Mouse (Mus musculus) limb, embryonic 12.5 days (tissue): ENCODE measurements around the gene Rcn3. TPM values are rescaled to one million over a fixed set of nuclear protein-coding genes. Genes with fewer than 3 reads are reported as not detected.
A peak's percentile ranks its signal among the peaks of the same experiment; 100 is the strongest.

Experiments
- ATAC-seq: fragments of 200-750 bp; cut with Nextera tagmentation; 2 replicates; pipeline ENCODE4 v1.8.0; 2017; ENCODE audit warnings: low read depth, moderate TSS enrichment; ENCODE audit not compliant: insufficient number of reproducible peaks, insufficient read depth, low FRiP score, low TSS enrichment
- H3K27ac ChIP-seq: fragments of 300-500 bp; sonication (generic); 2 replicates; pipeline ENCODE4 v1.5.1; 2016; ENCODE audit warnings: mild to moderate bottlenecking, moderate library complexity
- H3K27me3 ChIP-seq: fragments of 300-500 bp; sonication (generic); 2 replicates; pipeline ENCODE4 v1.6.1; 2016; ENCODE audit warnings: mild to moderate bottlenecking, moderate library complexity
- H3K36me3 ChIP-seq: fragments of 300-500 bp; sonication (generic); 2 replicates; pipeline ENCODE4 v1.6.1; 2016; ENCODE audit warnings: mild to moderate bottlenecking, moderate library complexity
- H3K4me1 ChIP-seq: fragments of 300-500 bp; sonication (generic); replicated peaks from 2 replicates; pipeline ENCODE4 v1.6.1; 2016
- H3K4me2 ChIP-seq: fragments of 300-500 bp; sonication (generic); 2 replicates; pipeline ENCODE4 v1.6.1; 2016; ENCODE audit warnings: mild to moderate bottlenecking, moderate library complexity
- H3K4me3 ChIP-seq: fragments of 300-500 bp; sonication (generic); replicated peaks from 2 replicates; pipeline ENCODE4 v1.5.1; 2016; ENCODE audit warnings: mild to moderate bottlenecking
- H3K9ac ChIP-seq: fragments of 300-500 bp; sonication (generic); replicated peaks from 2 replicates; pipeline ENCODE4 v1.6.1; 2016; ENCODE audit warnings: mild to moderate bottlenecking, moderate library complexity
- H3K9me3 ChIP-seq: fragments of 300-500 bp; sonication (generic); 2 replicates; pipeline ENCODE4 v1.6.1; 2016; ENCODE audit warnings: mild to moderate bottlenecking, moderate library complexity
- WGBS: fragments of 180-500 bp; shearing (Covaris S2); methylation state at CpG from one replicate; pipeline ENCODE4 v1.1.7; 2016; 5-methylcytosine and 5-hydroxymethylcytosine counted together
- polyA plus RNA-seq: library from polyadenylated mRNA; unstranded; fragments of >200 nt; fragmentation: Nextera tagmentation; extraction: Ambion mirVana; gene quantifications from 2 replicates; pipeline ENCODE4 v1.2.1, GENCODE M21; 2016

Gene Rcn3
- polyA plus RNA-seq, 1 experiment from 2014 or later, result 261 TPM

DNA sequence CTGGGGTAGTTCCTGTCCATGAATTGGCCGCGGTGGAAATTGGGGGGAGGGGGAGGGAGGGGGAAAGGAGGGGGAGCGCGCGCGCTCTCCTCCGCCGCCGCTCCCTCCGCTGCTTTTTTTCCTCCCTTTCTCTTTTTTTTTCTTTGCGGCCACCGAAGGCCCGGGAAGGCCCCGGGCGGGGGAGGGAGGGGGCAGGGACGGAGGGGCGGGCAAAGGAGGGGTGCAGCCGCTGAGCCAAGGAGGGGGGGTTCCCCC, 39.2 kb downstream of the Rcn3 start, which contains the start of gene Prr12:
Gene Prr12, minus strand, starts transcription at position 20 of the 255 bp plus-strand sequence.
- H3K27ac ChIP-seq, result peak within 1 kb of the TSS; percentile 99
- peak within 1 kb of the TSS; percentile 92 for H3K9ac ChIP-seq
- peaks cover 31% of the 10 kb centered on the region for H3K36me3 ChIP-seq
- H3K9me3 ChIP-seq, result no peaks in the 10 kb centered on the region
- ATAC-seq, result no peak
- 3% methylated on average over 5 of the region's 18 CpGs for WGBS
- no peaks in the 10 kb centered on the region for H3K27me3 ChIP-seq
- H3K4me1 ChIP-seq, result peaks cover 21% of the 10 kb centered on the region
- peak within 1 kb of the TSS; percentile 97 for H3K4me2 ChIP-seq
- H3K4me3 ChIP-seq, result peak within 1 kb of the TSS; percentile 86

DNA sequence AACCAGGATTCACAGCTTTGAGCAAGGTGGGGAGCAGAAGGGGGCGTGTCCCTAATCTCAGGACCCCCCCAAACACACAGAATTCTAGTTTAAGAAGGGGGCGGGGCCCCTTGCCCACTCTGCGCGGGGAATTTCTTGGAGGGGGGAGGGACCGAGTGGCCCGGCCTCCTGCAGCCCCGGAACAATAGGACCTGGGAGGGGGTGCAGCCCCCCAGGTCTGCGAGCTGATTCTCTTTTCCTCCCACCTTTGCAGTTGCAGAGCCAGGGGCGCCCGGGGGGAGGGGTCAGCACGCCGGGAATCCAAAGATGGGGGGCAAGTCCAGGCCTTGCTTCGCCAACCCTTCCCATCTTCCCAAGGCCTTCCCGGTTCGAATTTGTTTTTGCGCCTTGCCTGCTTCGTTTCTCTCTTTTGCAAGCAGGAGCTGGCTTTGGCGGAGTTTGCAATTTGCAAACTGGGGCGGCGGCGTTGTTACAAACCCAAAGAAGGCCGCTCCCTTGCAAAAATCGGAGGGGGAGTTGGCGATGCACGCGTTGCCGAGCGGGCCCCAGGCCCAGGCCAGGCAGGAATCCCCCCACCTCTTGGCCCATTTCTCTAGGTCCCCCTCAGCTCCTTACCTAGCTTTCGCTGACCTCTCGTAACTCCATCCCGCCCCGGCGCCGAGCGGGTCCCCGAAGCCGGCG, 39.7 kb downstream of the Rcn3 start:
- Histone ChIP-seq H3K4me1 (peaks cover 21% of the 10 kb centered on the region), H3K36me3 (peaks cover 36% of the 10 kb centered on the region), H3K4me3 (peak overlapping the region; percentile 86), H3K27ac (peak overlapping the region; percentile 99), H3K4me2 (peak overlapping the region; percentile 97), H3K27me3 (no peaks in the 10 kb centered on the region), H3K9me3 (no peaks in the 10 kb centered on the region), H3K9ac (peak overlapping the region; percentile 92)
- 2% methylated on average over 38 of the region's 38 CpGs for WGBS
- no peak for ATAC-seq

DNA sequence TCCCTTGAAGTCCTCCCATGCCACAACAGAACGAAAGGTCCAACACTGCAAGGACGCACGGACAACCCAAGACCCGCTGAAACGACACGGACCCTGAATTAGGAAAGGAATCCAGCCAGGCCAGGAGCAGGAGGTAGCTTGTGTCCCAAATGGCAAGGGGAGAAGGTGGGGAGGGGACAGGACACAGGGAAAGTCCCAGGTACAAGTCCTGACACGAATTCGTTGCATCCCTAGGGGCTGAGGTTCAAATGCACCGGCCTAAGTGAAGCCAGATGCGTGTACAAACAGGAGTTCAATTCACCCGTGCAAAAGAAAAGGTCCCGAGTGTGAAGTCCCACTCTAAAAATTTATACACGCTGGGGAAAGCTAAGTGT, 40.4 kb downstream of the Rcn3 start:
- H3K27ac ChIP-seq, result peak overlapping the region; percentile 99
- 2% methylated on average over 13 of the region's 13 CpGs for WGBS
- H3K36me3 ChIP-seq, result peaks cover 43% of the 10 kb centered on the region
- H3K27me3 ChIP-seq, result no peaks in the 10 kb centered on the region
- peak overlapping the region; percentile 92 for H3K9ac ChIP-seq
- H3K4me1 ChIP-seq, result peaks cover 23% of the 10 kb centered on the region
- peak overlapping the region; percentile 86 for H3K4me3 ChIP-seq
- no peak for ATAC-seq
- H3K4me2 ChIP-seq, result peak overlapping the region; percentile 97
- H3K9me3 ChIP-seq, result no peaks in the 10 kb centered on the region

DNA sequence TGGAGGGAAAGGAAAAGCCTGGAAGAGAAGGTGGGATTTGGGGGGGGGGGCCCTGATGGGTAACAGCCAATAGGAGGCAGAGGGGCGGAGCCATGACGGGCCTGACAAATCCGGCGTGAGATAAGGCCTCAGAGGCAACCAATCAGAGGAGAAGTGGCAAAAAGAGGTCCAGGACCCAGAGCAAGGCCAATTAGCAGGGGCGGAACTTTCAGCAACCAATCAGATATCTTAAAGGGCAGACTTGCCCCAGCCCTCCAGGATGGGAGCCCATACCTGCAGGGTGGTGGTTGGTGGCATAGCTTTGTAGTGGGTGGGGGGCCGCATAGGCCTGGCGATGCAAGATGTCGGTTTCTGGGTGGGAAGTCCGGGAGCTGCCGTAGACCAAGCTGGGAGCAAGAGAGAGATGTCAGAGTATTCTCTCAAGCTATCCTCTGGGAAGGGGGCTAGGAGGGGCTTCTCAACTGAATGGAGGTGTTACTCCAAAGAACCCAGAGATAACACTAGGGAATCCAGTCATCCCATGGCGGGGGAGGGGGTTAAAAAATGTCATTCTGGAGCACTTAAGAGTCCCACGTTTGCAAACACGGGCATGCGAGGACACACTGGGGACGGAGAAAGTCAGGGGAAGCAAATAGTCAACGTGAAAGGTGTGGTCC, 40.9 kb downstream of the Rcn3 start:
- Histone ChIP-seq H3K9ac (peak overlapping the region; percentile 92), H3K9me3 (no peaks in the 10 kb centered on the region), H3K27me3 (no peaks in the 10 kb centered on the region), H3K4me2 (peak overlapping the region; percentile 97), H3K27ac (peak overlapping the region; percentile 99), H3K4me1 (peaks cover 23% of the 10 kb centered on the region), H3K4me3 (peak overlapping the region; percentile 86), H3K36me3 (peaks cover 48% of the 10 kb centered on the region)
- WGBS, result 3% methylated on average over 15 of the region's 16 CpGs
- ATAC-seq, result no peak

DNA sequence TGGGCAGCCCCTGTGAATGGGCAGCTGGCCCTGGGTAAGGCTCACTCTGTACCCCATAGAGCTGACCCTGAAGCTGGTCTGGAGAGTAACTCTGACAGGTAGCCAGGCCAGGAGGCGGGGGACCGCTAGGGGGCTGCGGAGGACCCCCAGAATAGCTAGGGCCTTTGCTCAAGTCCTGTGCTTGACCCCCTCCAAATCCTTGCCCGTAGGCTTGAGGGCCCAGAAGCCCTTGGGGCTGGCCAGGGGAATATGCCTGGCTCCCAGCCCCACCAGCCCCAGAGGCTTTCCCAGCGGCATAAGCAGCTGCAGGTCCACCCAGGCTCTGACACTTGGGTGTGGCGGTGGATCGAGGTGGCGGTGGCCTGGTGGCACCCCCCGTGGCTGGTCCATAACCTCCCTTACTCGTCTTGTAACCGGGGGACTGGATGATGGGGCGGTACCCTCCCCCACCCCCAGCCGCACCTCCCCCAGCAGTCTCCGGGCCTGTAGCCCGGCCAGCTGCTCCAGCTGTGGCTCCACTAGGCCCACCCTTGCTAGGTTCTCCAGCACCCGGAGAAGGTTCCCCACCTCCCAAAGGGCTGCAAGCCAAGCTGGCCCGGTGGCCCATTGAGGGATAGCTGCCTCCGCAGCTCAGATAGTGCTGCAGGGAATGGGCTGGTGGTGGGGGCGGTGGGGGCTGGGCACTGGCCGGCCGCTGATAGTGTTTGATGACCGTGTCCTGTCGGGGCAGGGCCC, 42.9 kb downstream of the Rcn3 start:
- Histone ChIP-seq H3K4me1 (peaks cover 20% of the 10 kb centered on the region), H3K36me3 (peaks cover 68% of the 10 kb centered on the region), H3K27ac (no peak overlapping the region), H3K27me3 (no peaks in the 10 kb centered on the region), H3K4me2 (no peak overlapping the region), H3K4me3 (0 out of 2 replicates have a peak overlapping the region, but pooled peaks have one; percentile 3), H3K9ac (no peak overlapping the region), H3K9me3 (no peaks in the 10 kb centered on the region)
- no peak for ATAC-seq
- WGBS, result 97% methylated on average over 23 of the region's 23 CpGs

DNA sequence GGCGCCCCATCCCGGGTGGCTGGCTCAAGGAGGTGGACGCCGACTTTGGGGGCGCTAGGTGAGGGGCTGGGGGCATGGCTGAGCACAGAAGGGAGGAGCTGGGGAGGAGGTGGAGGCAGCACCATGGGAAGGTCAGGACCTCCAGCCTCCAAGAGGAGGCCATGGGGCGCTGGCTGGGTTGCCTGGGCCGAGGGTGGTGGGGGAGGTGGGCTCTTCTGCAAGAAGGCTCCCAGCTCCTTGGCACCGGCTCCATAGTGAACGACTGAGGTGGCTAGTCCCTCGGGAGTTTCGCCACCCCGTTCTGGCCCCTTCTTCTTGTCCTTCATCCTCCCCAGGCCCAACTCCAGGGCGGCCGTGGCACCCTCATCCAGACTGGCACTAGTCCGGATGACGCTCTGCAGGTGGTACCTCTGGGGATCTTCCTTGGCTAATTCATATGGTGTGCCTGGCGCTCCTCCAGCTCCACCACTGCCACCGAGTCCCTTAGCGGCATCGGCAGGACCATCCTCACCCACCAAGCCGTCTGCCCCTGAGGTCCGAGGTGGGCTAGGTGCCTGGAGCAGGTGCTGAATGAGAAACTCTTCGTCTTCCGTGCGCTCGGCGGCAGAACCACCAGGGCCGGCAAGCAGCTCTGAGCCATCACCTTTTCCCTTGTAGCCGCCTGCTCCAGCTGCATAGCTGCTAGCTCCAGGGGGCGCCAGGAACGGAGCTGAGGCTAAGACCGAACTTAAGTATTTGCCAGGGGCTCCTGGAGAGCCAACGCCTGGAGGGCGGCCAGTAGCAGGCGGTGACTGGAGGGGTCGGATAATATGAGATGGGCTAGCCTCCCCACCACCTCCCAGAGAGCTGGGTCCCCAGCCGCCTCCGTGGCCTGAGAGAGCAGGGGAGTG, 43.8 kb downstream of the Rcn3 start:
- no peak for ATAC-seq
- H3K27me3 ChIP-seq, result no peaks in the 10 kb centered on the region
- H3K4me2 ChIP-seq, result no peak overlapping the region
- H3K4me1 ChIP-seq, result peaks cover 20% of the 10 kb centered on the region
- H3K4me3 ChIP-seq, result no peak overlapping the region
- no peak overlapping the region for H3K27ac ChIP-seq
- peaks cover 77% of the 10 kb centered on the region for H3K36me3 ChIP-seq
- WGBS, result 94% methylated on average over 38 of the region's 38 CpGs
- H3K9ac ChIP-seq, result no peak overlapping the region
- no peaks in the 10 kb centered on the region for H3K9me3 ChIP-seq

DNA sequence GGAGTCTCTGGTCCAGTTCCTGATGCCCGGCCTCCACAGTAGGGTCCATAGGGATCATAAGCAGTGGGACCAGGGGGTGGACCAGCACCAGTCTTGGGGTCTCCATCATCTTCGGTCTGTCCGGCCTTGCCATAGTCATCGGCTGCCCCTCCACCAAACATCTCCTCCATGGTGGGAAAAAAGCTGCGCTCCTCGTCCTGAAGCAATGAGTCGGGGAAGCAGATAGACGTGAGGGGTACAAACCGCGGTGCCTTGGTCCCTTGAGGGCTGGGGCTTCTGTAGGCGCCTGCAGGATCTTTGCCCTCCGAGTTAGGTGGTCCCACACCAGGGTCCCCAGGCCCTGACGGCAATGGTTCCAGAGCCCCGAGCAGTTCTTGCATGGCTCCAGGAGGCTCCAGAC, 44.5 kb downstream of the Rcn3 start:
- no peak for ATAC-seq
- peaks cover 84% of the 10 kb centered on the region for H3K36me3 ChIP-seq
- H3K4me2 ChIP-seq, result no peak overlapping the region
- 96% methylated on average over 14 of the region's 14 CpGs for WGBS
- no peak overlapping the region for H3K27ac ChIP-seq
- no peak overlapping the region for H3K9ac ChIP-seq
- H3K4me1 ChIP-seq, result peaks cover 20% of the 10 kb centered on the region
- no peaks in the 10 kb centered on the region for H3K27me3 ChIP-seq
- no peak overlapping the region for H3K4me3 ChIP-seq
- no peaks in the 10 kb centered on the region for H3K9me3 ChIP-seq

DNA sequence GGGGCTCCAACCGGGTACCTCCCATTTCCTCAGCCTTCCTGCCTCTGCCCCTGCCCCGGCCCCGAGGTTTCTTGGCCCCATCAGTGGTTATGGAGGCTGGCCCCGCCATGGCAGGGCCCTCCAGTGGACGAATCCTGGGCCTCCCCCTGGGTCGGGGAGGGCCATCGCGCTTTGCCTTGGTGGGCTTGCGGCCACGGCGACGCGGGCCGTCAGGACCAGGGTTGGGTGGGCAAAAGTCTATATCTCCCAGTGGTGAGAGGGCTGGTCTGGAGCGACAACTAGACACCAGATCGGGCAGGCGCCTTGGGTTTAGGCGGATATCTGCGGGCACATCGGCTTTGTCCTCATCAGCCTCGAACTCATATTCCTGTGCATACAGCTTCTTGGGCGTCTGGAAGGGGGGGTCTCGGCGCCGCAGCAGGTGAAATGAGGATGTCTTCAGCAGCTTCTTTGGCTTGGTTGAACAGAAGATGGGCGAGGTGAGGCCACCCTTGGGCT, 45.1 kb downstream of the Rcn3 start:
- Histone ChIP-seq H3K4me3 (no peak overlapping the region), H3K9me3 (no peaks in the 10 kb centered on the region), H3K4me2 (no peak overlapping the region), H3K27me3 (no peaks in the 10 kb centered on the region), H3K27ac (no peak overlapping the region), H3K36me3 (peaks cover 90% of the 10 kb centered on the region), H3K4me1 (peaks cover 20% of the 10 kb centered on the region), H3K9ac (no peak overlapping the region)
- WGBS, result 95% methylated on average over 26 of the region's 26 CpGs
- ATAC-seq, result no peak

DNA sequence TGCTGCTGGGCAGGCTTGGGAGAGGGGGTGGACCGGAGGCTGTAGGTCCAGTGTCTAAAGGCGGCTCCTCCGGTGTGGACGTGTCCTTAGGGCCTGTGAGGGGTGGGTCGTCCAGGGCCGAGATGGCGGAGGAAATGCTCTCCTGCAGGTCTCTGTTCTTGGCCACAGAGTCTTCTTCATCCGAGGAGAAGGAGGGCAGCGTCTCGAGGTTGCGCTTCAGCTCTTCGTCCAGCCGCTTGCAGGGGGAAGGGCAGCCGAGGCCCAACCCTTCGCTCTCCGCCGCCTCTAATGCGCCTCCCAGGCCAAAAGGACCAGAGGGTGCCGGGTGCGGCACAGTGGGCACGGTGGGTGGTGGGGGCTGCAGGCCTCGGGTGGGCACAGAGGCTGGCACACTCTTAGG, 46.3 kb downstream of the Rcn3 start:
- Histone ChIP-seq H3K27ac (no peak overlapping the region), H3K4me1 (peaks cover 10% of the 10 kb centered on the region; the same call in 1 of the 2 replicates), H3K9ac (no peak overlapping the region), H3K4me2 (no peak overlapping the region), H3K9me3 (no peaks in the 10 kb centered on the region), H3K4me3 (no peak overlapping the region), H3K27me3 (no peaks in the 10 kb centered on the region), H3K36me3 (peaks cover 100% of the 10 kb centered on the region)
- 95% methylated on average over 22 of the region's 22 CpGs for WGBS
- ATAC-seq, result no peak

DNA sequence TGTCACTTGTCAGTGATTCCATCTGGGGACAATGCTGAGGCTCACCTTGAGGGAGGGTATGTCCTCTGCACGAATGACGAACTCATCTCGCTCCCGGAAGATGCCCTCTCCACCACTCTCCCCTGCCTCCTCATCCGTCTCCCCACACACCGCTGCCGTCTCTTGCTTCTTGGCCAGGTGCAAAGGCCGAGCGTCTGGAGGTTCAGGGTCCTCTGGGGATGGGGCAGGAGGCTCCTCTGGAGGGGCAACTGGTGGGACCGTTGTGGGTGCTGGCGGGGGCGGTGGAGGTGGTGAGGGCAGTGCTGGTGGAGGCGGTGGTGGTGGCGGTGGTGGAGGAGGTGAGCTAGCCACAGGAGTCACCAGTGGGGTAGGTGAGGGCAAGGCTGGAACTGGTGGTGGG, 48.7 kb downstream of the Rcn3 start:
- Histone ChIP-seq H3K36me3 (peaks cover 100% of the 10 kb centered on the region), H3K9ac (no peak overlapping the region), H3K27ac (no peak overlapping the region), H3K4me1 (0 out of 2 replicates have a peak, but pooled peaks cover 3% of the 10 kb centered on the region), H3K27me3 (no peaks in the 10 kb centered on the region), H3K4me3 (no peak overlapping the region), H3K9me3 (no peaks in the 10 kb centered on the region), H3K4me2 (no peak overlapping the region)
- 94% methylated on average over 14 of the region's 14 CpGs for WGBS
- ATAC-seq, result no peak
